Mouse (Mus musculus) mesoderm, embryonic 11.5 days (tissue): ENCODE measurements around the gene Ocel1.
A peak's percentile ranks its signal among the peaks of the same experiment; 100 is the strongest.

ENCODE experiments used
- DNase-seq: peaks from one replicate; pipeline ENCODE4 v3.0.0-alpha.2; 2012; ENCODE audit warnings: low read depth, low spot score

Ocel1 gene

DNA sequence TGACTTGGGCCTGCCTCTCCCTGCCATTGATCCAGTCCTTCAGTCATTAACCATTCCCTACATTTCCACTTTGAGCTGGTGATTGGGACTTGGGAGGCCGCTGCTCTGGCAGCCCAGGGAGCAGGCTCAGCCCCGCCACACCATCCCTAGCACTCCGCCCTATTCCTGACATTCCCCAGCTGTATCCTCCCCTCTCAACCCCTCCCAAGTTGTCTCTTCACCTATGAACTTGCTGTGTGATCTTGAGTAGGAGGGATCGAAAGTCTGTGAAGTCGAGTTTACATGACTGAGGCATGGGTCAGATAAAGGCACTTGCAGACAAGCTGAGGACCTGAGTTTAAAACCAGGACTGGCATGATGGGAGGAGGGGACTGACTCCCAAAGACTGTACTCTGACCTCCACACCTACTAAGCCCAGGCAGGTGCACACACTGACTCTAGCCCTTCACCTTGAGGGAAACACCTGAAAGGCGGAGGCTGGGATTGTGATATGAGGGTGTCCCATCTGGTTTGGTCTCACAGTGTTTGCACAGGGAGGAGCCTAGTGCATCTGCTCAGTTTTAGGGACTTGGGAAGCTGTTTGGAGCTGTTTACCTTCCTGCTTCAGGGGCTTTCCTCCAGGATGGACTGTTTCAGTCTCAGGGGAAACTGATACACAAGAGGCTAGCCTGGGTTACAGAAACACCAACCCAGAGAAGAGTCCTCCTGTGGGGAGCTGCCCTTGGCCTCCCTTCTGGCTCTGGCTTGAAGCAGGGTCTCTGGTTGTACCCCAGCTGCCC, 32.2 kb downstream of the Ocel1 start:
- no peak for DNase-seq

DNA sequence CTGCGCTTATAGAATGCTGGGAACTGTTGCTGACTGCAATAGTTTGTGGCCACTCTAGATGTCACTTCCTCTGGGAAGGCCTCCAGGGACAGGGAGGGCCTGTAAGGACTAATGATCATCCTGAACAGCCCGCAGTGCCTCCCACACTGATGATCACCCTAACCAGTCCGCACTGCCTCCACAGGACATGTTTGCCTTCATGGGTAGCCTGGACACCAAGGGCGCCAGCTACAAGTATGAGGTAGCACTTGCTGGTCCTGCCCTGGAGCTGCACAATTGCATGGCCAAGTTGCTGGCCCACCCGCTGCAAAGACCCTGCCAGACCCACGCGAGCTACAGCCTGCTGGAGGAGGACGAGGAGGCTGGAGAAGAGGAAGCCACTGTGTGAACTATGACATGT, 32.9 kb downstream of the Ocel1 start:
- no peak for DNase-seq

DNA sequence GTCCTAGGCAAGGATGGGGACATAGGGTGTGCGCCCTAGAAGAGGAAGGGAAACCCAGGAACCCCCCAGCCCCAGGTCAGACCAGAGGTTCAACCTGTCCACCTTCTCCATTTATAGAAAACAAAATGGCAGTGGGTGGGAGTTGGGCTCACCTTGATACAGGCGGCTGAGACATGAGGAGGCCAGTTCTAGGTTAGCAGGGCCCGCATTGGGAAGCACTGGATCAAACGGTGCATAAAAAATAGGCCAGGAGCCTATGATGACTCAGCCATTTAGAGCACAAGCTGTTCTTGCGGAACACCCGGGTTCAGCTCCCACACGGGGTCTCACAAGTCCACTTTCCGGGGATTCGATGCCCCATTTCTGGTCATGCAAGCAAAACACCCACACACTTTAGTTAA, 33.9 kb downstream of the Ocel1 start:
- no peak for DNase-seq

DNA sequence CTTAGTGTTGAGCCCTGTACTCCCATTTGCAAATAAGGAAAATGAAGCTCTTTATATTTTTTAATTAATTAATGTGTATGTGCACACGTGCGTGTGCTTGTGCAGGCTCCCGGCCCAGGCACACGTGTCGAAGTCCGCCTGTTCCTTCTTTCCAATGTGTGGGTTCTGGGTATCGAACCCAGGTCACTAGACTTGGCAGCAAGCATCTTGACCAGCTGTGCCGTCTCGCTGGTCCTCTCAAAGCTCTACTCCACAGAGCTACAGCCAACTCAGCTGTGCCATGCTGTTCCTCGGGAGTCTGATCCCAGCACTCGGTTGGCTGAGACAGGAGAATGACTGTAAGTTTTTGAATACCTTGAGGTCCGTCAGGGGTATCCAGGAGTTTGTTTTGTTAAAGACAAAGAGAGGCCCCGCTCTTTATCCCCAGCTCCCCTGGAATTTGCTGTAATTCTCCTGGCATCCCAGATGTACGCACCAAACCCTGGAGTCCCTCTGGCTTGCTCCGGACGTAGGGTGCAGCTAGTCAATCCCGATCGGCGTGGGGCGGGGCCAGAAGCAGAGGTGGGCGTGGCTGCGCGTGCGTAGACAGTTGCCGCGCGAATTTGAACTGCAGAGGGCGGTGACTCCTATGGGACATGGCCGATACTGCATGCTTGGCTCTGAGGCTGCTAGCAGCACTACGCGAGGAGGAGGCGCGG, 34.5 kb downstream of the Ocel1 start, which contains the start of gene Ankle1:
TSS of gene Ankle1 (plus strand) at position 610 of the 698 bp plus-strand sequence.
- peak; percentile 96 for DNase-seq

DNA sequence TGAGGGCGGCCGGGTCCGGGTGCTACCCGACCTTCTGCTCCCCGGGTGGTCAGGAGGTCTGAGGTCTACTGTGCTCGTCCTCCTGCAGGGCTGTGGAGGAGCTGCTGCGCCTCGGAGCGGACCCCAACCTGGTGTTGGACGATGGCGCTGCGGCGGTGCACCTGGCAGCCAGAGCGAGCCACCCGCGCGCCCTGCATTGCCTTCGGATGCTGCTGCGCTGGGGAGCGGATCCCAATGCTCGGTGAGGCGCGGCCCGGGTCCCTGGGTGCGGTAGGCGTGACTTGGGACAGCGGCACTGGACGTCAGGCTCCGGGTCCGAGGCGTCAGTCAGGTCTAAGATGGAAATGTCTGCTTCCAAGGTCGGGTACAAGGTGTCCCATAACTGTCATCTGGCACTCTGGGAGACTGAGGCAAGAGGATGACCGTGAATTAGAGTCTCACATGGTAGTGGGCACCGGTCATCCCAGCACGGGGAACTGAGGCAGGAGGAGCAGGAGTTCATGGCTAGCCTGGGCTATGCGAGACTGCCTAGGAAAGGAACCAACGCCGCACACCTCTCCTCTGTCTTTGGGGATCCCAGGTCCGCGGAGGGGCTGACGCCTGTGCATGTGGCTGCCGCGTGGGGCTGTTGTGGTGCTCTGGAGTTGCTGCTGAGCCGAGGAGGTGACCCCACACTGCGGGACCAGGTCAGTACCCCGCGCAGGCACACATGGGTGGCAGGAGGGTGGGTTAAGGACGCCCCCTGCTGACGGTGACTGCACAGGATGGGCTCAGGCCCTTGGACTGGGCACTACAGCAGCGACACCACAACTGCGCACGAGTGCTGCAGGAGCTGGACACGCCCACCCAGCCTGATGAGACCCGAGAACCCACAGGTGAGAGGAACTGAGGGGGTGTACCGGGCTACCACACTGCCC, 35.3 kb downstream of the Ocel1 start:
- peak; percentile 82 for DNase-seq

DNA sequence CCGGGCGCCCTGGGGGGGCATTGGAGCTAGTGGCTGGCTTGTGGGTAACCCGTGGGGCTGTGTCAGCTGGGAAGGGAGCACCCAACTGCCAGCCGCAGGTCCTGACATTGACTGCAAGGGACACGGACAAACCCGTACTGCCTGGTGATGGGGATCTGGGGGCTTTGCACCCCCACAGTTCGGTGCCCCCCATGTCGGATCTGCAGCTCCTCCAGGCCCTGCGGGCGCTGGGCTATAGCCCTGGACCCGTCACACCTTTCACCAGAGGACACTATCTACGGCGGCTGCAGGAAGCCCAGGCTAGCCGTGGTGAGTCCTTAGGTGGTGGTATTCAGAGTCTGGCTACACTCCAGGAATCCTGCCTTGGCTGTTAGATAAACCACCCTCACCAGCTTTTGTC, 36.3 kb downstream of the Ocel1 start:
- no peak for DNase-seq

DNA sequence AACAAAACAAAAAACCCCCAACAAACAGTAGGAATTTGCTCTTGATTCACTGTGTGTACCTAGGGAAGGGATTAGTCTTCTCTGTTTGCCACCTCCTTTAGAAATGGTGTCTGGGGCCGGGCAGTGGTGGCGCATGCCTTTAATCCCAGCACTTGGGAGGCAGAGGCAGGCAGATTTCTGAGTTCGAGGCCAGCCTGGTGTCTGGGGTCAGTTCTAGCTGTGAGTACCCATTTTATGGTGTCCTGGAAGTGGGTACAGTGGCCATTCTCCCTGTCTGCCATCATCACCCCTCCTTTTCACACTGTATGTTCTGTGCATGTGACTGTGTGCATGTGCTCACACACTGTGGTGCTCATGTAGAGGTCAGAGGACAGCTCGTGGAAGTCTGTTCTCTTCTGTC, 37.1 kb downstream of the Ocel1 start:
- DNase-seq, result no peak

DNA sequence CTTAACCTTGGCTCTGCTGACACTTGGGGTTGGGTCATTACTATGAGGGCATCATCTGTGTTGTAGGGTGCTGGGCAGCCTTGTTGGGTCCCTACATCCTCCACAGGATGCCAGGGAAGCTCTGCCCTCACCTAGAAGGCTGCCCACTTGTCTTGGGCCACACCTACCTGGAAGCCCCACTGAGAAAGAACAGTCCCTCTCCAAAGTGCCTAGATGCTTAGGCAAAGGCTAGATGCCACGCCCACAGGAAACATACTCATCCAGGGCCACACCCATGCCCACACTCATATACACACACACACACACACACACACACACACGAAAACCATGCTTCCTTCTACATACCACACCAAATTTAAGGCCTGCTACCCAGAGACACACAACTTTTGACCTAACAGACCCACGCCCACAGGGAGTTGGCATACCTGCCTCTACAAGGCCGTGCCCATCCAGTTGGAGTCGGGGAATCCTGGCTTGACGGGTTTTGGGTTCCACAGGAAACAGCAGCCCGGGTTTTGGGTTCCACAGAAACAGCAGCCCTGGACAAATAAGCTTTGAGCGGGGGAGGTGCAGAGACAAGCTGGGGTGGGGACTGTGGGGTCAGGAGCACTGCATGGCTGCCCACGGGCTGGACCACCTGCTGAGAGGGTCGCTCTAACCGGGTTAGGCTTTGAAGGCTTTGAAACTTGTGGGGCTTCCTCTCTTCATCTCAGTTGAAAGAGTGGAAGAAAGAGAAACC, 40.6 kb downstream of the Ocel1 start:
- no peak for DNase-seq

DNA sequence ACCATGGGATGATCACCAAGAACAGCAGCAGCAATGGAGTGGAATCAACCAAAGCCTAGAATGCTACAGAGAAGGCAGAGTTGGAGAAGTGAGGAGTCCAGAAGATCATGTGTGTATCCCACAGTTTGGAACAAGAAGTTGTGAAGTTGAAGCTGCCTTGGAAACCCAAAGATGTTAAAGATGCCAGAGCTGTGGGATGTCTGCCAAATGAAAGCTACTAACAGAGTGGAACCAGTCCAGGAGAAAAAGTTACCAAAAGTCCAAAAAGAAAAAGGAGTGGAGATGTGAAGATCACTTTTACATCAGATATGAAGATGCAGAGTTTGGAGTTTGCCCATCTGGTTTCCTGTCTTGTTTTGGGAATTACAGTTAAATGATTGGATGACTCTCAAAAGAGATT, 51.0 kb downstream of the Ocel1 start:
- DNase-seq, result no peak
